Mouse (Mus musculus): ENCODE results near the gene Prcd. TPM values are rescaled to one million over a fixed set of nuclear protein-coding genes. Genes with fewer than 3 reads are reported as not detected.

The Prcd gene
- total RNA-seq, 2 experiments from 2014 or later: 4.6 to 6.7 TPM

DNA sequence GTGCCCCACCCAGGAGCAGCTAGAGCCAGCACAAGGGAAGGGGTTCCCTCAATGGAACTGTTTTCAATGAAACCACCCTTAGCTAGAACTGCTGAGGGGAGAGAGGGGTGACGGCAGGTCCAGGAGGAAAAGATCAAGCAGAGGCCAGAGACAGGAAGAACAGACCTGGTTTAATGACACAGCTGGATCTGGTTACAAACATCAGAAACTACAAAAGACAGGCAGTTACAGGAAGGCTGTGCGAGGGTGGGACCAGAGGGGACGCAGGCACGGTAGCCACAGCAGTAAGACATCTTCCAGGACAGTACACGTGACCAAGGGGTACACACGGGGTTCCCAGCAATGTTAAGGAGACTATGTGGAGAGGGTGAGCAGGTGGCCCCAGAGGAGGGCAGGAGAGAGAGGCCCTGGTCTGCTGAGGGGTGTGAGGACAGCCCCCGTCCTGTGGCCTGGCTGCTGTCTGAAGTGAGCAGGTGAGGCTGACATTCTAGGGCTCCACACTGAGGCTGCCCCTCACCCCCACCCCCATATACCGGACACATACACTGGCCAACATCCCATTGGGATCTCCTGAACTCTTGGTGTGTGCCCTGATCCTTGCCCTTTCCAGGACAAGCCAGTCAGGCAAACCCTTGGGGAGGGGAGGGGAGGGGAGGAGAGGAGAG is 7.8 kb upstream of the Prcd start:
- intact Hi-C loops (cut with DNase I): no loop called here
- no peak for DNase-seq (ENCODE audit: low spot score in 2 of 2)

DNA sequence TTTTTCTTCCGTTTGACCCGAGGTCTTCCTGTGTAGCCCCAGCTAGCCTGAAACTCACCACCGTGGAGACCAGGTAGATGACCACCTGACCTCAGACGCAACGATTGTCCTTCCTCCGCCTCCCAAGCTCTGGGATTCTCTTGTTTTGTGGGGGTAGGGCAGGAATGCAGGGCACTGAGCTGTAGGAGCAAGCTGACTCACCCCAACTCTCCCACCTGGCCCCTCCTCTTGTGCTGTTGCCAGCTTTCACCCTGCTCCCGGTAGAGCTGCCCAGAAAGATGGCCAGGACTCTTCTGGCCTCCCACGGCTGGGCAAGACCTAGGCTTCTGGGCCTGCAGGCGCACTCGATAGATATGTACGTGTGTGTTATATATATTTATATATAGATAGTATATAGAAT is 7.2 kb upstream of the Prcd start:
- no peak for DNase-seq (ENCODE audit: low spot score in 2 of 2)
- intact Hi-C loops (cut with DNase I): no loop called here

DNA sequence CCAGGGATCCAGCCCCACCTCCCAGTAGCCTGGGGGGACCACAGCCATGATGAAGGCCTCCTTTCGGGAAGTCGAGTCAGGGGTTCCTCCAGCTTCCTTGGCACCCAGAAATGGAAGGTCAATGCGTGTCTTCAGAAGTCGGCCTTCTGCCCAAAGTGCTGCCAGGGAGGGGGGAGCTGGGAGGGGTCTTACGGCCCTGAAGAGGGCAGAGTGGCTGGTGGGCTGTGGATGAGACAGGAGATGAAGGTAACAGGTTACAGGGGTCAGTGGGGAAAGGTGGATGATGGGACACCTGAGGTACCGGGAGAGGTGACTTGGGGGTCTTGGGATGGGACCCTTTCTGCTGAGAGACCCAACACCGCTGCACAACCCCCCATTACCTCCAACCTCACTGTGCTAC is 6.6 kb upstream of the Prcd start:
- intact Hi-C loops (cut with DNase I): no loop called here
- DNase-seq (ENCODE audit: low spot score in 2 of 2): no peak

DNA sequence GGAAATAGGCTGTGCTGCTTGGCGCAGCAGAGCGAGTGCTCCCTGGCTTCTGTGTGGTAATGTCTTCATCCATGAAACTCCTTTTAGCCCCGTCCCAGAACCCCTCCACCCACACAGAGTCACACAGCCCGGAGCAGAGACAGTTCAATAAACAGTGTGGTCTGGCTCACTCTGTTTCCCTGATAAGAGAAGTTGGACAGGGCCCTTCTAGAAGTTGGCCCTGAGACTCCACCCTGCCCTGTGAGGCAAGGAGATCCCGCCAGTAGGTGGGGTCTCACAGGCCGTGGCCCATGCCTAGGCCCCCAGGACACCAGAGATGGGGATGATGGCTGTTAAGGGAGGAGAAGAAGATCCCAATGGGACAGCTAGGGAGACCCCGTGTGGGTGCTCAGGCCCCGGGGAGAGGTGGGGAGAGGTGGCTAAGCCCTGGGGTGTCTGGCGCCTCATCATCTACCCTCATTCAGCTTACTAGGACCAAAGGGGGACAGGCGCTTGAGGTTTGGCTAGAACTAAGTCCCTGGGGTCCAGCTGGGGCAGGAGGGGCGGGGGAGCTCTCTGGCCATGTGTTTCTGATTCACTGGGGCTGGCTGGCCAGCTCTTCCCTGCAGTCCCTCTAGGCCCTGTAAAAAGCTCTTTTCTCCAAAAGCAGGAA is 5.9 kb upstream of the Prcd start:
- DNase-seq (ENCODE audit: low spot score in 2 of 2): no peak
- intact Hi-C loops (cut with DNase I): no loop called here

DNA sequence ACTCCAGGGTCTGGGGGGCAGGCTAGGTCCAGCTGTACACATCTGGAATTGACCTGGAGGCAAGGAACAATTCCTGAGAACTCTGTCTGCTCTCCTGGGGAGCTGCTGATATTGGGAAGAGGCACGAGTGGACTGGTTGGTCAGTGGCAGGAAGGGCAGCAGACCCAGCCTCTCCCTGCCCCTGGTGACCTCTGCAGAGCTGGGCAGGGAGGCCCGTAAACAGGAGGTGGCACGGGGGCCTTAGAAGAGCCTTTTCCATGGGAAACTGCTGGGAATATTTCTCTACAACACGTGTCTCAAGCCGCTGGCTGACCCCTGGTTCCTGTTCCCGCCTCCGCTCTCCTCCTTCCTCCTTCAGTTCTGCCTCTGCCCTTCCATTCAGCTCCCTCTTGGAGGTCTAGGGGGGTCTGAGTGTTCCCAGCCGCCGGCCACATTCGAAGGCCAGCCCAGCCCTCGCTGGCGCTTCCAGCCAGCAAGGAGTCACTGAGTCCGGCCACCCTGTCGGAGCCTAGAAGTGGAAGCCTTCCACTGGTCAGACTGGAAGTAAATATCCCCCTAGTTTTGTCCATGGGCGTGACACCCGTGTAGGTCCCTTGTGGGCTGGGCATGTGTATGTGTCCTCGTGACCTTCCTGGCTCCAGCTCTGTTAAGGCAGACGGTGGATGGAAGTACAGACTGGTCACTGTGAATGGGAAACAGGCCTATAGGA is 5.0 kb upstream of the Prcd start:
- DNase-seq (ENCODE audit: low spot score in 2 of 2): no peak
- intact Hi-C loops (cut with DNase I): no loop called here

DNA sequence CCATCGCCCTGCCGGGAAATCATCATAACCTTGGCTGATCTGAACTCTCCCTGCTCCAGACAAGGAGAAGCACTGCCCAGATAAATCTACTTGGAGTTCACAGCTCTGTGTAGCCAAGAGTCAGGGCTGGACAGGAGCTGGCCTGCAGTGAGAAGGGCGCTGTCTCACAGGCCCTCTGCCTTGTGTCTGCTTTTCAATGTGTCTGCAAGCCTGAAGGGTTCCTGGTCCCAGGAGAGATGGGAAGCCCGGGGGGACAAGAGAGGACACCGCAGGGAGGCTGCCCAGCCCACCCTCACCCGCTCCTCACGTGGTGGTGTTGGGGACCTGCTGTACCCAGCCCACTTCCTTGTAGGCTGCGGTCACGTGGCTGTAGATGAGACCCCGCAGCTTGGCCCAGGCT is 4.4 kb upstream of the Prcd start:
- intact Hi-C loops (cut with DNase I): no loop called here

DNA sequence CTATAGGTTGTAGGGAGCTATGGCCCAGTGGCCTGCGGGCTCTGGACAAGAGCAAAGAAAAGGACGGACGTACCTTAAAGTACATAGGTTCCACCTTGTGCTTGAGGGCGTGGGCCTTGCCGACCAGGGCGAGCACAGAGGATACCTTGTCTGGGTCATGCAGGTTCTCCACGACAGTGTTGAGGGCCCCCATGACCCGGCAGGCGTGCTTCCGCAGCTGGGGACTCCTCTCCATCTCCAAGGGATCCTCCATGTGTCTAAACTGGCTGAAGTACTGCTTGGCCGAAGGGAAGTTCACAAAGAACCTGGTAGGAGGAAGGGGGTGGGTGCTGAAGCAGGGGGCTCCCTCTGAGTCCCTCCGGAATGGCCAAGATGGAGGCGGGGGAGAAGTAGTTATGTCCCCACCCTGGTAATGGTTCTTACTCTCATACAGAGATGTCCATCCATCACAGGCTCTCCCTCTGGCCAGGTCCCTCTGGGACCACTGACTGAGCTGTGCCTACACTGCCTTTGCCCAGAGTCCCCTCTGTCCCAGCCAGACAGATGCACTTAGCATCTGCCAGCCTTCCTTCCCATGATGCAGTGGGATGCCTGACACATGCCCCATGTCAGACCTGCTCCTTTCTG is 3.5 kb upstream of the Prcd start:
- no peak for DNase-seq (ENCODE audit: low spot score in 2 of 2)
- intact Hi-C loops (cut with DNase I): no loop called here

More for the DNA sequence above, 4.4 kb upstream of the Prcd start:
- DNase-seq (ENCODE audit: low spot score in 2 of 2): no peak

DNA sequence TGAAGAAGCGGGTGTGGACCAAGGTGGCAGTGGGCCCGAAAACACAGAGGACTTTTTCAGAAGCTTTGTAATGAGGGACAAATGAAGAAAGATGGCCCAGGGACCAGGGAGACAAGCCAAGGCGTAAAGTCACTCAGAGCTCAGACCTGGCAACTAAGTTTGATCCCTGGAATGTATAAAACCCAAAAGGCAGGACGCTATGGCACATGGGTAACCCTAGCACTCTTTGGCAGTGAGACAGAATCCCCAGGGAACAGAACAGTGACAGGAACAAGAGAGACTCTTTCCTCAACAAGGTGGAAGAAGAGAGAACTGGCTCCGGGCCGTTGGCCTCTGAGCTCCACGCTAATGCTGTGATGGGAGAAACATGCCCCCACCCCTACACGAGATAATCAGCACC is 2.5 kb upstream of the Prcd start:
- no peak for DNase-seq (ENCODE audit: low spot score in 2 of 2)
- intact Hi-C loops (cut with DNase I): no loop called here

DNA sequence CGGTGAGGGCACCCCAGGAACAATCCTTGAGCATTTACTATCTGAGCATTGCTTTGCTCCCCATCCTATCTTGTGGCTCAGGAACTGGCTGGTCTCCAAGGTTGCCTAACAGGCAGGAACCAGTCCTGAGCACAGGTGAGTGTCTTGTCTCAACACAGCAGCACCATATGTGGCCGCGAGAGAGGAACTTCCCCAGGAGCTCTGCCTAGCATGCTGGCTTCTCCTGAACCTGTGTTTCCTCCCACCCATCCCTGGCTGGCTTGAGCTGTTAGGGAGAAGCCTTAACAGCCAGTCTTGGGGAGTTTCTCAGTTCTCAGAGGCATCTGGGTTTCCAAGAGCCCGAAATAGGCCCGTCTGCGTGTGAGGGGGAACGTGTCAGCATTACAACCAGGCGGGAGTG is 2.0 kb upstream of the Prcd start:
- intact Hi-C loops (cut with DNase I): no loop called here
- DNase-seq (ENCODE audit: low spot score in 2 of 2): peak; percentile 47 to 89

DNA sequence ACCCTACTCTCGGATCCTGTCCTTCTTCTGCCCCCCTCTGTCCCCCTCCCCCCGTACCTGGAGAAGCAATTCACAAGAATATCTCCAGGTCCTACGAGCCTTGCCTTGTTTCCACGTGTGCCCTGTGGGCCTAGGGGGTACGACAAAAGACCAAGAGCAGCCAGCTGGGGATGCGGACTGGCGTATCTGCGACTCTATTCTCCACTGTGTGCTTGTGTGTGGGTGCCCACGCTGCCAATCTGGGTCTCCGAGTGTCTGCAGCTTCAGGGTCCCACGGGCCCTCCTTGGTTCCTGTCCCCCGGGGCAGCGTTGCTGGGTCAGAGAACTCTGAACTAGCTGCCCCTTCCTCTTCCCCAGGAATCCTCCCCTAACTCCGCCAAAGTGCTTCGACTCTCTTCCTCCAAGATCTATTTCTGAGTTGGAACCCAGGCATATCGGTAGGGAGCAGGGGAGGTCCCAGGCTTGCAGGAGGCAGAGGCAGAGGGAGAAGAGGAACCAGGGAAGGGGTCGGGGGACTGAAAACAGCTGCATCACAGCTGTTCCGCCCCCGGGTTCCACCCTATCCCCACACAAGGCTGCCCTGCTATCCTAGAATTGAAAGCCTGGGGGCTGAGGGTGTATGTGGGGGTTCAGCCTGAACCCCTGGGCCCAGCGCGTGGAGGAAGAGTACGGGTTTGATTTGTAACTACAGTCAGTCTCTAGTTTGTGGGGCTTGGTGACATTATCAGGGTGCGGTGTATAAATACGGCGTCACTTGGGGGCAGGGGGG is 820 bp upstream of the Prcd start:
- no peak for DNase-seq (ENCODE audit: low spot score in 2 of 2)
- intact Hi-C loops (cut with DNase I): no loop called here

DNA sequence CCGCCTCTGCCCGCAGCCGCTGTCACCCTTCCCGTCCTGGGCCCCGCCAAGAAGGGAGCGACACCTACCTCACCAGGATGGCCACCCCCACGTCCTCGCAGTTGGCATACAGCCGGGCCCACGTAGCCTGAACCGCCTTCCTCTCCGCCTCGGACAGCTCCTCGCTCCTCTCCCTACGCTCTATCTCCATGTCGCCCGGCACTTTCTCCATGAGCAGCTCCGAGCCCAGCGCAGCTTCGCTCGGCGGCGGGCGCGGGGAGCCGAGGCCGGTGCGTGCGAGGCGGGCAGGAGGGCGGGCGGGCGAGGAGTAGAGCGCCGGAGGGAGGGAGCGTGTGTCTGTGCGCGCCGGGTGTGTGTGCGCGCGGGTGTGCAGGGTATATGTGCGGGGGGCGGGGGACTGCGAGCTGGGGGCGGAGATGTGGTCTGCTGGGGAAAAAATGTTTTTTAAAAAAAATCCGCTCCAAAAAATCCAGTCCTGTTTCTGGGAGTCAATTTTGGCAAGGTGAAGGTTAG is 431 bp downstream of the Prcd start:
- DNase-seq (ENCODE audit: low spot score in 2 of 2): peak; percentile 51 to 57
- intact Hi-C loops (cut with DNase I): no loop called here

DNA sequence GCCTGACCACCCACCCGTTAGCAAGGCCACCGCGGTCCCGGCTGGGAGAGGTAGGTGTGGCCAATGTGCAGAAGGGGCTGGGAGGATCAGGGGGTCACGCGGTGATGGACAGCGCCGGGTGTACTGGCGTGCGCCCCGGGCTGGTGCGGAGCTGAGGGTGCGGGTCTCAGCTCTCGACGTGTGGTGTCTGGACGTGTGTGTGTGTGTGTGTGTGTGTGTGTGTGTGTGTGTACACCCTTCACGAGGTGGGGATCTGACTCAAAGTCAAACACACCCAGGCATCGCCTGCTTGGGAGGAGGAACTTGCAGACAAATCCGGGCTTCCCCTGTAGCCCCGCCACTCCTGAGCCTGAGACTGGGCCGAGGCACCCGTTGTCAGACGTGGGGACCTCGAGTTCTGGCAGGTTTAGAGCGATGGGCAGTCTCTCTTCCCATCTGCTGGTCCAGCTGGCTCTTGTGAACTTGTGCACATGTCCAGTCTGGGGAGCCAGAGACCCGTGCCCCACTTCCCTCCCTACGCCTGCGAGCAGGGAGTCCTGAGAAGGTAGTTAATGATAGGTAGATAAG is 1.0 kb downstream of the Prcd start, which contains the start of gene Cygb:
TSS of gene Cygb (minus strand) at position 59 of the 567 bp plus-strand sequence.
- DNase-seq (ENCODE audit: low spot score in 2 of 2): peak in 1 of 2 experiments; percentile 27
- intact Hi-C loops (cut with DNase I): no loop called here

DNA sequence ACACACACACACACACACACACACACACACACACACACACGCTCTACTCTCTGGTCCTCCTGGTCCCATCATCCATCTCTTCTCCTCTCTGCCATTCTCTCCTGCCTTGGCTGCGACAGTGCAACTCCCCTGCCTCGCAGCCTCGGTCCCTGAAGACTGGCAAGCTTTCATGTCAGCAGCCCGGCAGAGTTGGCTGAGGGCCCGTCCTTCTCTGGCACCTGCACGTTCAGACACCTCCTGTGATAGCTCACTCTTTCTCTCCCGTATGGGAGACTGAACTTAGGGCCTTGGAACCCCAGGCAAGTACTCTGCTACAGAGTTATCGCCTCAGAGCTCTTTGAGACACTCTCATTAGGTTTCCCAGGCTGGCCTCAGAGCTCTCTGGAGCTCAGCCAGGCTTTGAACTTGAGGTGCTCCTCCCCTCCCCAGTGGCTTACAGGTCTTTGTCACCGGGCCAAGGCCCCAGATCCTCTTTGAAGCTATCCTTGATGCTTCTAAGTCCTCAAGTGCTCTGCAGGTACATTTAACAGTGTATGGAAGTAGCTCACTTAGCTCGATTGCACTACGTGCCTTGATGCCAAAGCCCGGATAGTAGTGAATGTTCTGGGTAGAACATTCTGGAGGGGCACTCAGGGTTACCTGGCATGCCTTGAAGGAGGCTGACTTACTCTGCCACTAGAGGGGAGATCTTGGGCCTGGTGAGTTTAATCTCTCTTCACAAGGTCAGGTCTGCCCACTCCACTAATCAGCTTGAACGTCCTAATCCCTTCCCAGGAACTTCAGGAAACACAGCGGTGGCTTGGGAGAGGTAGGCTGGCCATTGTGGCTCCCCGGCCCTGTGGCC is 3.2 kb downstream of the Prcd start:
- DNase-seq (ENCODE audit: low spot score in 2 of 2): no peak
- intact Hi-C loops (cut with DNase I): no loop called here

DNA sequence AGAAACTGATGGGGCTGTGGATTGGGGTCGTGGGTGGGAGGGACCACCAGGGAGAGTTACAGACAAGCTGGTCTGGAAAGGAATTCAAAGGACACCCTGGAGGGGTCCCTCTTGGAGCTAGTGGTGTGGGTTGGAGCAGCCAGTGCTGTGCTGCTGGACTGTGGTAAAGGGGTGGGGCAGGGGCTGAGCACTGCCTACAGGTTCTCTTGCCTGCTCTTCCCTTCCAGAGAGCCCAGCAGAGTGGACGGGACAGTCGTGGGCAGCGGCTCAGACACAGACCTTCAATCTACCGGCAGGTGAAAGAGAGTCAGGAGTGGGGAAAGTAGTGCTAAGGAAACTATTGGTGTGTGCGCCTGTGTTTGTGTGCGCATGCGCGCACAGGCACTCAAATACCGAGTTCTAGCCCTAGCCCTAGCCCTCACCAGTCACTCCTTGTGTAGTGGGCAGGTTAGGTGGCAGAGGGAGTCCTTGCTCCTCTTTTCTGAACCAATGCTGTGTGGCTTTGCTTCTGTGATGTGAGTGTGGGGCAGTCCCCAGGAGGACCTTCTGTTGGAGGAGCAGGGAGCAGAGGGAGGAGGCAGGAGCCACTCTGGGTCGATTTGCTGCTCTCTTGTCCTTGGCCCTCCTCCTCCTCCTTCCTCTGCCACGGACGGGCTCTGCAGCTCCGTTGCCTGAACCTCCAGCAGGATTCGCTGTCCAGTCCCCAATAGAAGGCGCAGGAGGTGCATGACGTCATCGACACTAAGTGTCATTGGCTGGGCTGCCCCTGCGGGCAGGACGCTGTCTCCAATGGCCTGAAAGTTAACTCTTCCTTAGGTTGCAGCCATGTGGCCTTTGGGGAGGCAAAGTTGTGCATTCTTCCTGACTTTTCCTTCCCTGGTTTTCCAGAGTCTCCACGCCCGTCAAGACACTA is 4.2 kb downstream of the Prcd start:
- intact Hi-C loops (cut with DNase I): no loop called here
- DNase-seq (ENCODE audit: low spot score in 2 of 2): peak; percentile 86 to 95

DNA sequence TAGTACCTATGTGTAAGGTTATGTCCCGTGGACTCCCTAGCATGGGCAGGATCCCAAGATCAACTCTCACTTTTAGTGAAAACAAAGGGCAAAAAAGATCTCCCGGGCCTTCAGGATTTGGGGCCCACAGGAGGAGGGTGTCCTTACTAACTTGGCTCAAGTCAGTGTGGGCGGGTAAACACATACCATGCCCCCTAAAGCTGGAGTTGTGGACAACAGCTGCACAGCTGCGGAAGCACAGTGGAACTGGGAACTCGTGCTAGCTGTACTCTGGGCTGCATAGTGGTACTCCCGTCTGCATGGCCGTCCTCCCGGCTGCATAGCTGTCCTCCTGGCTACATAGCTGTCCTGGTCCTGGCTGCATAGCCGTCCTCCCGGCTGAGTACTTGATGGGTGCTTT is 4.9 kb downstream of the Prcd start:
- intact Hi-C loops (cut with DNase I): no loop called here
- no peak for DNase-seq (ENCODE audit: low spot score in 2 of 2)

DNA sequence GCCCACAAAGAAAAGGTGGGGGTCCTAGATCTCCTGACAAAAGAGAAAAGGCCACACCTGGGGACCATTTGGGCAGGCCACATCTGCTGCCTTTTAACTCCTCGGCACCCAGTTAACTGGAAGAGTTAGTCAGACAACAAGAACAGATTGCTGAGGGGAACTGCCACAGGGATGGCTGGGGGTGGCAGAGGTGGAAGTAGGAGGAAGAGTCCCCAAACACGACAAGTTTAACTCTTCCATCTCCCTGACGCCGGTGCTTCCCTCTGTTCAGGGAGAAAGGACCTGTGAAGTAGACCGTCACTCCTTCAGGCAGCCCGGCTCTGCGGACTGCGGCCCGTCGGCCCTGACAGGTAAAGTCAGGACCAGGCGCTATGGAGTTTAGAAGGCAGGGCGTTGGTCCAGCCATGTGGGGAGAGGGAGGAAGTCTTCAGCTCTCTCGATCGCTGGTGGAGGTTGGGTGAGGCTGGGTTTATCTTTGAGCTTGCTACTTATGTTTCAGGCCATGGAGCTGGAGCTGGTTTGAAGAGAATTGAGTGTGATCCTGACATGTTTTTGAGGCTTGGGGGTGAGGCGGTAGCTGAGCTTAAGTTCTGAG is 5.8 kb downstream of the Prcd start:
- no peak for DNase-seq (ENCODE audit: low spot score in 2 of 2)

DNA sequence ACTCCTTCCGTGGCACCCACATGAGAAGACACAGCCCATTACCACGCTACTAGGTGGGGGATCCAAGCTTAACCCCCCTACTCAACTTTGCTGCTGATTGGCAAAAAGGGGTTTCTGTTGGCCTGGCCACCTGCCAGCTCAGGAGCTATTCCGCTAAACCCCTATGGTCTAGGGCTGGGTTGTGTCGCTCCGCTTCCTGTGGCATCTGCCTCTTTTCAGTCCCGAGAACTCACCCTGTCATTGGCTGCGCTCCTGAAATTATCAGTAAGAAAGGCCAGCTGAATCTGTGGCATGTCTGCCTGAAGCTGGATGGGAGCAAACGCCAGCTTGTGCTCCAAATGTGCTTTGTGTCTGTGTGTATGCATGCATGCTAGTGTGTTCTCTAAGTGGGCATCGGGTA is 6.8 kb downstream of the Prcd start:
- intact Hi-C loops (cut with DNase I): no loop called here
- no peak for DNase-seq (ENCODE audit: low spot score in 2 of 2)

More for the DNA sequence above, 5.8 kb downstream of the Prcd start:
- intact Hi-C loops (cut with DNase I): no loop called here
